Mouse (Mus musculus) brown adipose tissue, adult 24 weeks (tissue): ENCODE results near the gene 1700123O20Rik. TPM values are rescaled to one million over a fixed set of nuclear protein-coding genes. Genes with fewer than 3 reads are reported as not detected.

Experiments
- H3K27ac ChIP-seq: fragments of 200-500 bp; replicated peaks from 2 replicates; pipeline ENCODE4 v1.5.1; 2012; ENCODE audit warnings: low read depth, mild to moderate bottlenecking, low read length
- H3K4me1 ChIP-seq: fragments of 200-500 bp; 2 replicates; pipeline ENCODE4 v1.6.1; 2012; ENCODE audit warnings: low read length, mixed read lengths; ENCODE audit not compliant: control insufficient read depth, insufficient read depth, insufficient read length
- H3K4me3 ChIP-seq: fragments of 200-500 bp; 2 replicates; pipeline ENCODE4 v1.5.1; 2012; ENCODE audit warnings: low read depth, mild to moderate bottlenecking, low read length, moderate library complexity; ENCODE audit not compliant: insufficient read depth
- polyA plus RNA-seq: library from polyadenylated mRNA; stranded (reverse); fragments of >200 nt; gene quantifications from 2 replicates; pipeline ENCODE4 v1.2.4, GENCODE M21; 2012; ENCODE audit not compliant: missing spikeins, insufficient read depth, insufficient read length

The 1700123O20Rik gene
- polyA plus RNA-seq, 1 experiment = 33.3 TPM

GRCm38 (mm10) chr14:54652787-54653186, 33.2 kb upstream of the 1700123O20Rik start:
- Histone ChIP-seq H3K4me3 (peak overlapping the region; percentile 0; the same call in 1 of the 2 replicates), H3K27ac (no peak overlapping the region)

GRCm38 (mm10) chr14:54653496-54653895, 32.5 kb upstream of the 1700123O20Rik start:
- Histone ChIP-seq H3K4me1 (no peaks in the 10 kb centered on the region), H3K4me3 (peak overlapping the region; percentile 94), H3K27ac (peak overlapping the region; percentile 72)

More at GRCm38 (mm10) chr14:54652787-54653186, 33.2 kb upstream of the 1700123O20Rik start:
- H3K4me1 ChIP-seq = no peaks in the 10 kb centered on the region

- Histone ChIP-seq H3K4me3 (no peak overlapping the region), H3K27ac (no peak overlapping the region), H3K4me1 (no peaks in the 10 kb centered on the region)
These were observed 26.0 kb upstream of the 1700123O20Rik start for GRCm38 (mm10) chr14:54660009-54660408.

- H3K27ac ChIP-seq = no peak overlapping the region
- no peak overlapping the region for H3K4me3 ChIP-seq
- no peaks in the 10 kb centered on the region for H3K4me1 ChIP-seq
These were observed 21.4 kb upstream of the 1700123O20Rik start for GRCm38 (mm10) chr14:54664477-54665222.

DNA sequence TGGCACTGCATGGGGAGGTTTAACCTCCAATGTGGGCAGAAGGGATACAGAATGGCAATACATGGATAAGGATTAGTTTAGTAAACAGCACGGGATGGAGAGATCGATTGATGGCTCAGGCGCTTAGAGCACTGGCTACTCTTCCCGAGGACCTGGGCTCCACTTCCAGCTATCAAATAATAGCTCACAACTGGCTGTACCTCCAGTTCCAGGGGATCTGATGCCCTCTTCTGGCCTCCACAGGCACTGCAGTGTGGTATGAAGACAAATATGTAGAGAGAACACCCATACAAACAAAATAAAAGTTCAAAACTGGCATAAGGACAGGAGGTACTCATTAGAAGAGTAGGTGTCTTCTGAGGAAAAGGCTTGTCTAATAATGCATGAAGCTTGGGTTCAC, 16.6 kb upstream of the 1700123O20Rik start:
- no peak overlapping the region for H3K27ac ChIP-seq
- H3K4me1 ChIP-seq = no peaks in the 10 kb centered on the region
- no peak overlapping the region for H3K4me3 ChIP-seq

- Histone ChIP-seq H3K4me3 (no peak overlapping the region), H3K27ac (no peak overlapping the region), H3K4me1 (no peaks in the 10 kb centered on the region)
These were observed 11.7 kb upstream of the 1700123O20Rik start for GRCm38 (mm10) chr14:54674317-54674716.

DNA sequence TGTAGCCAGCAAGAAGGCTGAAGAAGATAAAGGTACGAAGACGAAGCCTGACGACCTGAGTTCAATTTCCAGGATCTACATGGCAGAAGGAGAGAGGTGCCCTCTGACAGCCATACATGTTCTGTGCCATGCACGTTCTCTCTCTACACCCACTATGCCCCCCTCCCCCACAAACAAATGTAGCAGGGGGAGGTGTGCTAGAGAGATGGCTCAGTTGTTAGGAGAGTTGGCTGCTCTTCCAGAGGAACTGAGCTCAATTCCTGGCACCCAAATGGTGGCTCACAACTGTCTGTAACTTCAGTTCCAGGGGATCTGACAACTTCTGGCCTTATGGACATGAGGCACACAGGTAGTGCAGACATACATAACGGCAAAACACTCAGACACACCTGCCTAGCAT, 9.7 kb upstream of the 1700123O20Rik start:
- H3K4me1 ChIP-seq = no peaks in the 10 kb centered on the region
- no peak overlapping the region for H3K4me3 ChIP-seq
- H3K27ac ChIP-seq = no peak overlapping the region

DNA sequence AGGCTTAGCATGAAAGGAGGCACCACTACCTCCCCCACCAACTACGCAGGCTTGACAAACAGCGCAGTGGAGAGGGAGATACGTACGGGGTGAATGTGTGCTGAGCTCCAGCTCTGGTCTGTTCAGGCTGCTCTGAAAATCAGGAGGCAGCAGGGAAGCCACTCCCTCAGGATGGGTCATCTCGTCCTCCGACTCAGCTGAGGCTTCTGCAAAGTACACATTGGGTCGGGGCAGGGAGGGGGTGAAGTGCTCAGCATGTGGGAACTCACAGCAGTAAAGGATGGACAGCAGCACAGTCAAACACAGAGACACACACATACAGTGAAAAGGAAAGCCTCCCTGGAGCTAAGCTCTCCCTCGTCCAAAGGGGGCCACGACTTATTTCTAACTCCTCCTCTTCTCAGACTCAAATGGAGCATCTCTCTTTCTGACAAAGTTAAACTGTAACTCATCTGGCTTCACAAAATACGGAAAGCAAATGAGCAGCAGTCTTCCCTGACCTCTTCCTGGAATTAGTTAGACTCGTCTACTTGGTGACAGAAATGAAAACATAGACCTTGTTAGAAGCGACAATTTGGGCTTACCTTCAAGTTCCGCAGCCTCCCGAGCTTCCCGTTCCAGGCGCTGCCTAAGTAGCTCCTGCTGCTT, 7.2 kb upstream of the 1700123O20Rik start:
- Histone ChIP-seq H3K4me1 (0 out of 2 replicates have a peak, but pooled peaks cover 2% of the 10 kb centered on the region), H3K27ac (no peak overlapping the region)

GRCm38 (mm10) chr14:54682396-54682795, 3.6 kb upstream of the 1700123O20Rik start:
- Histone ChIP-seq H3K4me1 (0 out of 2 replicates have a peak, but pooled peaks cover 2% of the 10 kb centered on the region), H3K27ac (no peak overlapping the region), H3K4me3 (no peak overlapping the region)

More for the DNA sequence above, 7.2 kb upstream of the 1700123O20Rik start:
- no peak overlapping the region for H3K4me3 ChIP-seq

DNA sequence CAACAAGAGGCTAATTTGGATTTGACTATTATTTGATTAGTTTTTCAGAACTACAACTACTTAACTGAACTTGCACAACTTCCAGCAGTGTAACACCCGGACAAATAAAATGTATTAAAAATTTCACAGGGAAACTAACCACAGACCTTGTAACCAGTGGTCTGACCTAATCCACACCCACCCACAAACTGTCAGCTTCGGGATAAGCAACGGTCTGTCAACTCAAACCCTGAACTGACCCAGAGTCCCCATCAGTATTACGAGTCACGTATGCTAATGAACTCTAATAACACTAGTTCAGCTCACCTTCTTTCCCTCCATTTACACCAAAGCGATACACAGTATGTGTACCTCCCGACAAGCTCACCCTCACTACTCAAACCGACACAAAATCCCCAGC, 545 bp upstream of the 1700123O20Rik start:
- Histone ChIP-seq H3K4me3 (peak overlapping the region; percentile 78), H3K27ac (peak overlapping the region; percentile 95; the same call in 1 of the 2 replicates), H3K4me1 (0 out of 2 replicates have a peak, but pooled peaks cover 2% of the 10 kb centered on the region)

- peak within 1 kb of the TSS; percentile 95 for H3K27ac ChIP-seq
- H3K4me1 ChIP-seq = 0 out of 2 replicates have a peak, but pooled peaks cover 2% of the 10 kb centered on the region
These were observed 617 bp downstream of the 1700123O20Rik start, which contains the start of gene Acin1 for GRCm38 (mm10) chr14:54686522-54687143. Acin1 (minus strand) TSS chr14:54686931.

DNA sequence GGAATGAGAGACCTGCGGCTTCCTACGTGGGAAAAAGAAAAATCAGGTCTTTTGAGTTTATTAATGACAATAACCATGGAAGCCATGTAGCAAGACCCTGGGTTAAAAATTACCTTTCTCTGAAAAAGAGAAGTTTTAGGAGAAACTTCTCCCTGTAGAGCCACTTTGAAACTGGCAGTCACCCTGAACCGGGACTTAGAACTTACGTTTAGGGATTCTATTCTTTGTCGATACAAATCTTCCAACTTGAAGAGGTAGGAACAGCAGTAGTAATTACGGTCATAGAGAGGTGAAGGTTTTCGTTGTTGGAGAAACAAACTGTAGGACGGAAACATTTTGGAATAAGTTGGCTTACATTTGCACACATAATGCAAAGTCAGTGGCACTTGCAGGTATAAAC, 1.2 kb downstream of the 1700123O20Rik start:
- H3K27ac ChIP-seq = peak overlapping the region; percentile 82
- H3K4me1 ChIP-seq = 0 out of 2 replicates have a peak, but pooled peaks cover 2% of the 10 kb centered on the region
- H3K4me3 ChIP-seq = peak overlapping the region; percentile 79

More at GRCm38 (mm10) chr14:54686522-54687143, 617 bp downstream of the 1700123O20Rik start, which contains the start of gene Acin1:
- peak within 1 kb of the TSS; percentile 79 for H3K4me3 ChIP-seq

- no peaks in the 10 kb centered on the region for H3K4me1 ChIP-seq
- H3K4me3 ChIP-seq = no peak overlapping the region
- H3K27ac ChIP-seq = no peak overlapping the region
These were observed 9.0 kb downstream of the 1700123O20Rik start for GRCm38 (mm10) chr14:54695042-54695441.

DNA sequence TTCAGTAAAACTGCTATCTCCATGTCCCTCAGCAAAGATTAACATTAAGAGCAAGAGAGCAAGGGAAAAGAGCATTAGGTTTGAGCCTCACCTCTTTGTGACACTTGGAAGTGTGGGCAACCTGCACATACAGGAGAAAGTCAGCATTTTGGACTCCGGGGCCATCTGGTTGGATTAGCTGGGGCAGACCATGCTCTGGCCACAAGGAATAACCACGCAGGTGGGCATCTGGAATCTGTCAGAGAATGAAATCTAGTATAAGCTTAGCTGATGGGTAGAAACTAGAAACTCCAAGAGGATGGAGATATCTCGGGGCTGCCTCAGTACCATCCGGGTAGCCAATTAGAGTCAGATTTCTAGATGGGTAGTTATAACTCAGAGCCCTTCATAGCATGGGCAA, 10.7 kb downstream of the 1700123O20Rik start:
- Histone ChIP-seq H3K4me3 (no peak overlapping the region), H3K4me1 (no peaks in the 10 kb centered on the region), H3K27ac (no peak overlapping the region)

DNA sequence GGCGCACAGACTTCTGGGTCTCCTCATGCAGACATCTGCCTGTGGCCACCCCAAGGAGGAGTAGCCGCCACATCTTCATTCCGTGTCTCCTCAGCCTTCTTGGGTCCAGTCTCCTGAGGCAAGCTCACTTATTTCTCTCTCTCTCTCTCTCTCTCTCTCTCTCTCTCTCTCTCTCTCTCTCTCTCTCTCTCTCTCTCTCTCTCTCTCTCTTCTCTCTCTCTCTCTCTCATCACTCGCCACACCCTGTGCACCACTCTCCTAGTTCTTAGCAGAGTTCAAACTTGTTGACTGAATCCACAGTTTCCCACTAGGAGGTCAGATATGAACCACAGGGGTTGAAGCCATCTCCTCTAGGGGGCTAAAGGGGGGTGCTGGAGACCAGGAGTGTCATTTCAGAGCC, 12.7 kb downstream of the 1700123O20Rik start, which contains the start of gene Gm29776:
Gene Gm29776, minus strand, starts transcription at position 101 of the 400 bp plus-strand sequence.
- H3K4me3 ChIP-seq = no peak within 1 kb of the TSS

More for the DNA sequence above, 12.7 kb downstream of the 1700123O20Rik start, which contains the start of gene Gm29776:
- H3K4me1 ChIP-seq = no peaks in the 10 kb centered on the region
- no peak within 1 kb of the TSS for H3K27ac ChIP-seq
